Mouse (Mus musculus) C2C12 (cell line): ENCODE measurements around the gene Lztr1. TPM values are rescaled to one million over a fixed set of nuclear protein-coding genes. Genes with fewer than 3 reads are reported as not detected.

Experiments
- H3K27me3 ChIP-seq: one replicate; pipeline ENCODE4 v1.6.1; 2011; ENCODE audit not compliant: control insufficient read depth, insufficient read depth, insufficient read length
- H3K36me3 ChIP-seq: one replicate; pipeline ENCODE4 v1.6.1; 2011; ENCODE audit not compliant: control insufficient read depth, insufficient read depth
- H3K4me3 ChIP-seq: one replicate; pipeline ENCODE4 v1.5.1; 2011; ENCODE audit warnings: mild to moderate bottlenecking, control low read depth; ENCODE audit not compliant: poor library complexity, insufficient read depth, severe bottlenecking
- H3K79me2 ChIP-seq: one replicate; pipeline ENCODE4 v1.6.1; 2011; ENCODE audit not compliant: control insufficient read depth, insufficient read depth
- H3K79me3 ChIP-seq: one replicate; pipeline ENCODE4 v1.6.1; 2011; ENCODE audit warnings: low read depth, control low read depth
- H3ac ChIP-seq: one replicate; pipeline ENCODE3; 2011; ENCODE audit warnings: low read depth; ENCODE audit not compliant: control insufficient read depth, insufficient read length
- CEBPB ChIP-seq: IDR thresholded peaks from one replicate; pipeline ENCODE4 v1.6.1; 2011; ENCODE audit warnings: low read depth, mild to moderate bottlenecking, control low read depth, moderate library complexity
- CTCF ChIP-seq: IDR thresholded peaks from one replicate; pipeline ENCODE4 v1.5.1; 2011; ENCODE audit not compliant: control insufficient read depth, insufficient read depth, insufficient read length
- FOSL1 ChIP-seq: IDR thresholded peaks from one replicate; pipeline ENCODE4 v1.8.0; 2011; ENCODE audit warnings: mild to moderate bottlenecking, low read length; ENCODE audit not compliant: poor library complexity, insufficient read depth, severe bottlenecking
- MAX ChIP-seq: IDR thresholded peaks from one replicate; pipeline ENCODE4 v1.6.1; 2011; ENCODE audit warnings: mild to moderate bottlenecking, control low read depth
- MYOD1 ChIP-seq: IDR thresholded peaks from one replicate; pipeline ENCODE4 v1.6.1; 2011; ENCODE audit warnings: low read depth; ENCODE audit not compliant: control insufficient read depth, insufficient read length
- MYOG ChIP-seq: IDR thresholded peaks from one replicate; pipeline ENCODE4 v1.6.1; 2011; ENCODE audit not compliant: control insufficient read depth, insufficient read length; ENCODE audit errors: extremely low read depth
- USF1 ChIP-seq: IDR thresholded peaks from one replicate; pipeline ENCODE4 v1.6.1; 2011; ENCODE audit warnings: low read depth, mild to moderate bottlenecking, control low read depth, moderate library complexity
- long read RNA-seq, 2 experiments: library from polyadenylated mRNA; unstranded; transcript quantifications; one replicate each; pipeline ENCODE4 v2.0.0; 2019 to 2020
- polyA plus RNA-seq: library from polyadenylated mRNA; unstranded; fragments of >200 nt; fragmentation: generic; extraction: Trizol; gene quantifications from one replicate; pipeline ENCODE4 v1.2.1, GENCODE M21; 2012; ENCODE audit warnings: missing spikeins

The Lztr1 gene
- polyA plus RNA-seq: 69.0 TPM
- long read RNA-seq, experiment 1, transcript Lztr1-201 (21 exons, 3,394 nt): major isoform, 29 of 53 reads
- long read RNA-seq, experiment 1, partial matches to known transcripts: 6 of 53 reads
- long read RNA-seq, experiment 1, other reads (novel, unspliced or antisense): 16 of 53 reads
- long read RNA-seq, experiment 2, transcript Lztr1-201 (21 exons, 3,394 nt): major isoform, 431 of 575 reads
- long read RNA-seq, experiment 2, partial matches to known transcripts: 53 of 575 reads
- long read RNA-seq, experiment 2, other reads (novel, unspliced or antisense): 86 of 575 reads

- H3K36me3 ChIP-seq: peaks cover 28% of the 10 kb centered on the region
- H3K79me2 ChIP-seq: peaks cover 16% of the 10 kb centered on the region
- H3ac ChIP-seq: peak within 1 kb of the TSS; percentile 93
- peak within 1 kb of the TSS; percentile 63 for H3K4me3 ChIP-seq
- TF ChIP-seq CTCF (no peak), CEBPB (no peak), USF1 (no peak), MYOG (no peak), FOSL1 (no peak), MYOD1 (no peak), MAX (no peak)
- H3K79me3 ChIP-seq: peaks cover 14% of the 10 kb centered on the region
- H3K27me3 ChIP-seq: peaks cover 5% of the 10 kb centered on the region
Measured at GRCm38 (mm10) chr16:17508546-17509239, at the start of gene Lztr1. Gene Lztr1 (plus strand): TSS chr16:17508688.

GRCm38 (mm10) chr16:17460254-17460653 is 48.2 kb upstream of the Lztr1 start:
- Histone ChIP-seq H3K79me3 (peaks cover 91% of the 10 kb centered on the region), H3K4me3 (no peak overlapping the region), H3K27me3 (no peaks in the 10 kb centered on the region), H3K36me3 (peaks cover 42% of the 10 kb centered on the region), H3ac (no peak overlapping the region), H3K79me2 (peaks cover 100% of the 10 kb centered on the region)
- TF ChIP-seq MAX (no peak), MYOD1 (no peak), CTCF (no peak), CEBPB (no peak), MYOG (no peak), FOSL1 (no peak), USF1 (no peak)

GRCm38 (mm10) chr16:17461596-17461995 is 46.9 kb upstream of the Lztr1 start:
- TF ChIP-seq FOSL1: no peak
- no peak for TF ChIP-seq MAX
- TF ChIP-seq USF1: no peak
- no peak for TF ChIP-seq MYOD1
- no peak for TF ChIP-seq MYOG
- TF ChIP-seq CTCF: no peak
- TF ChIP-seq CEBPB: no peak
- peaks cover 91% of the 10 kb centered on the region for H3K79me3 ChIP-seq
- H3K79me2 ChIP-seq: peaks cover 100% of the 10 kb centered on the region
- no peak overlapping the region for H3K4me3 ChIP-seq
- H3K36me3 ChIP-seq: peaks cover 30% of the 10 kb centered on the region
- no peak overlapping the region for H3ac ChIP-seq
- H3K27me3 ChIP-seq: no peaks in the 10 kb centered on the region

- Histone ChIP-seq H3K79me2 (peaks cover 100% of the 10 kb centered on the region), H3K36me3 (peaks cover 32% of the 10 kb centered on the region), H3K4me3 (no peak overlapping the region), H3K79me3 (peaks cover 87% of the 10 kb centered on the region), H3K27me3 (no peaks in the 10 kb centered on the region), H3ac (no peak overlapping the region)
- TF ChIP-seq MYOD1 (no peak), FOSL1 (no peak), CTCF (no peak), CEBPB (no peak), MYOG (no peak), USF1 (no peak), MAX (no peak)
Measured at GRCm38 (mm10) chr16:17463184-17463583, 45.3 kb upstream of the Lztr1 start.

- no peak for TF ChIP-seq FOSL1
- no peak for TF ChIP-seq MYOD1
- TF ChIP-seq USF1: no peak
- TF ChIP-seq MAX: no peak
- no peak for TF ChIP-seq CEBPB
- TF ChIP-seq CTCF: no peak
- TF ChIP-seq MYOG: no peak
- no peak overlapping the region for H3ac ChIP-seq
- H3K4me3 ChIP-seq: no peak overlapping the region
- peaks cover 100% of the 10 kb centered on the region for H3K79me2 ChIP-seq
- H3K36me3 ChIP-seq: peaks cover 57% of the 10 kb centered on the region
- H3K79me3 ChIP-seq: peaks cover 82% of the 10 kb centered on the region
- no peaks in the 10 kb centered on the region for H3K27me3 ChIP-seq
Measured at GRCm38 (mm10) chr16:17466875-17467663, 41.4 kb upstream of the Lztr1 start.
